Mouse (Mus musculus) CH12.LX (cell line): Measurements from ENCODE around the gene Dynll2. TPM values are rescaled to one million over a fixed set of nuclear protein-coding genes. Genes with fewer than 3 reads are reported as not detected.

Experiments used
- DNase-seq: peaks from one replicate; pipeline ENCODE4 v3.0.0-alpha.2; 2013; ENCODE audit errors: extremely low read depth
- H3K27ac ChIP-seq: 2 replicates; pipeline ENCODE4 v1.5.1; 2012; ENCODE audit warnings: low read depth, mild to moderate bottlenecking, control low read depth, moderate library complexity; ENCODE audit not compliant: insufficient read depth
- H3K27me3 ChIP-seq: replicated peaks from 2 replicates; pipeline ENCODE3; 2012; ENCODE audit warnings: inconsistent platforms
- H3K36me3 ChIP-seq, 2 experiments: replicated peaks in 1 of 2; 2 replicates each; pipeline versions ENCODE3 to v1.6.1; 2012; ENCODE audit warnings: inconsistent platforms in 1 of 2, low read length in 1 of 2, mild to moderate bottlenecking in 1 of 2, mixed read lengths in 1 of 2, moderate library complexity in 1 of 2; ENCODE audit not compliant: control insufficient read depth in 1 of 2, insufficient read depth in 1 of 2
- H3K4me1 ChIP-seq, 2 experiments: 2 replicates each; pipeline ENCODE4 v1.6.1; 2012; ENCODE audit warnings: inconsistent platforms in 1 of 2, moderate library complexity in 1 of 2; ENCODE audit not compliant: insufficient read depth in 2 of 2, control insufficient read depth in 1 of 2
- H3K4me2 ChIP-seq: 2 replicates; pipeline ENCODE4 v1.6.1; 2012; ENCODE audit warnings: low read depth, mild to moderate bottlenecking, control low read depth; ENCODE audit not compliant: poor library complexity, insufficient read depth, severe bottlenecking
- H3K4me3 ChIP-seq, 3 experiments: fragments of 150-350 bp in 1 of 3; sonication (generic) in 1 of 3; replicated peaks in 1 of 3; 2 replicates each; pipeline versions ENCODE3 to v1.5.1; 2011 to 2012; ENCODE audit warnings: low read depth in 2 of 3, low read length in 2 of 3, mild to moderate bottlenecking in 2 of 3, moderate library complexity in 2 of 3, control low read depth in 1 of 3, improper control_type of control experiment in 1 of 3, inconsistent platforms in 1 of 3, mixed read lengths in 1 of 3; ENCODE audit not compliant: poor library complexity in 1 of 3
- H3K79me2 ChIP-seq: replicated peaks from 2 replicates; pipeline ENCODE4 v1.6.1; 2012; ENCODE audit warnings: mild to moderate bottlenecking, moderate library complexity; ENCODE audit not compliant: control insufficient read depth, poor library complexity, insufficient read depth, severe bottlenecking; ENCODE audit errors: extremely low read depth
- H3K9ac ChIP-seq: 2 replicates; pipeline ENCODE4 v1.6.1; 2012; ENCODE audit warnings: low read depth, mild to moderate bottlenecking, control low read depth, moderate library complexity; ENCODE audit not compliant: insufficient read depth
- H3K9me3 ChIP-seq: replicated peaks from 2 replicates; pipeline ENCODE3; 2012; ENCODE audit warnings: low read length, inconsistent platforms, mixed read lengths
- BHLHE40 ChIP-seq: IDR thresholded peaks from 2 replicates; pipeline ENCODE4 v1.6.1; 2011; ENCODE audit warnings: mild to moderate bottlenecking, low read depth, low read length, improper control_type of control experiment
- CHD1 ChIP-seq: IDR thresholded peaks from 2 replicates; pipeline ENCODE4 v1.6.1; 2012; ENCODE audit warnings: low read depth, low read length, improper control_type of control experiment, inconsistent platforms
- CHD2 ChIP-seq: IDR thresholded peaks from 2 replicates; pipeline ENCODE4 v1.6.1; 2011; ENCODE audit warnings: low read length, improper control_type of control experiment
- CTCF ChIP-seq, 2 experiments: IDR thresholded peaks in 1 of 2; conservative IDR thresholded peaks in 1 of 2; 2 replicates each; pipeline ENCODE4 v1.5.1; 2011 to 2012; ENCODE audit warnings: low read depth in 2 of 2, low read length in 2 of 2, improper control_type of control experiment in 1 of 2, inconsistent platforms in 1 of 2, mild to moderate bottlenecking in 1 of 2, moderate library complexity in 1 of 2
- E2F4 ChIP-seq: IDR thresholded peaks from 2 replicates; pipeline ENCODE4 v1.6.1; 2011; ENCODE audit warnings: low read depth, low read length, improper control_type of control experiment; ENCODE audit not compliant: insufficient replicate concordance
- ELF1 ChIP-seq: IDR thresholded peaks from 2 replicates; pipeline ENCODE4 v1.6.1; 2014; ENCODE audit warnings: low read depth, mild to moderate bottlenecking, inconsistent platforms, low read length, improper control_type of control experiment
- EP300 ChIP-seq: IDR thresholded peaks from 2 replicates; pipeline ENCODE4 v1.6.1; 2011; ENCODE audit warnings: low read length, improper control_type of control experiment
- HCFC1 ChIP-seq: IDR thresholded peaks from 2 replicates; pipeline ENCODE4 v1.6.1; 2012; ENCODE audit warnings: low read depth, mild to moderate bottlenecking, inconsistent platforms, low read length, improper control_type of control experiment
- IRF4 ChIP-seq: IDR thresholded peaks from 2 replicates; pipeline ENCODE4 v1.6.1; 2014; ENCODE audit warnings: low read depth, mild to moderate bottlenecking, inconsistent platforms, low read length, improper control_type of control experiment
- JUND ChIP-seq: conservative IDR thresholded peaks from 2 replicates; pipeline ENCODE4 v1.6.1; 2011; ENCODE audit warnings: low read depth, low read length, improper control_type of control experiment
- KAT2A ChIP-seq: IDR thresholded peaks from 2 replicates; pipeline ENCODE4 v1.6.1; 2012; ENCODE audit warnings: low read length, improper control_type of control experiment, inconsistent platforms; ENCODE audit not compliant: insufficient replicate concordance
- MAFK ChIP-seq: IDR thresholded peaks from 2 replicates; pipeline ENCODE4 v1.6.1; 2011; ENCODE audit warnings: low read length, improper control_type of control experiment; ENCODE audit not compliant: insufficient replicate concordance
- MAX ChIP-seq: IDR thresholded peaks from 2 replicates; pipeline ENCODE4 v1.6.1; 2011; ENCODE audit warnings: low read length, improper control_type of control experiment
- MAZ ChIP-seq: IDR thresholded peaks from 2 replicates; pipeline ENCODE4 v1.6.1; 2012; ENCODE audit warnings: low read depth, mild to moderate bottlenecking, inconsistent platforms, low read length, improper control_type of control experiment, moderate library complexity
- MEF2A ChIP-seq: IDR thresholded peaks from 2 replicates; pipeline ENCODE4 v1.6.1; 2014; ENCODE audit warnings: low read depth, mild to moderate bottlenecking, inconsistent platforms, low read length, improper control_type of control experiment, borderline replicate concordance
- MXI1 ChIP-seq: IDR thresholded peaks from 2 replicates; pipeline ENCODE4 v1.6.1; 2011; ENCODE audit warnings: mild to moderate bottlenecking, low read depth, low read length, improper control_type of control experiment
- MYC ChIP-seq: IDR thresholded peaks from 2 replicates; pipeline ENCODE4 v1.6.1; 2011; ENCODE audit warnings: low read depth, mild to moderate bottlenecking, improper control_type of control experiment, low read length
- NELFE ChIP-seq: IDR thresholded peaks from 2 replicates; pipeline ENCODE4 v1.6.1; 2011; ENCODE audit warnings: low read depth, low read length, improper control_type of control experiment
- NRF1 ChIP-seq: IDR thresholded peaks from 2 replicates; pipeline ENCODE4 v1.6.1; 2014; ENCODE audit warnings: low read depth, mild to moderate bottlenecking, inconsistent platforms, low read length, improper control_type of control experiment, moderate library complexity
- RCOR1 ChIP-seq: conservative IDR thresholded peaks from 2 replicates; pipeline ENCODE4 v1.6.1; 2012; ENCODE audit warnings: low read depth, mild to moderate bottlenecking, inconsistent platforms, low read length, improper control_type of control experiment
- SIN3A ChIP-seq: IDR thresholded peaks from 2 replicates; pipeline ENCODE4 v1.6.1; 2012; ENCODE audit warnings: low read length, improper control_type of control experiment, inconsistent platforms
- SMC3 ChIP-seq: IDR thresholded peaks from 2 replicates; pipeline ENCODE4 v1.6.1; 2011; ENCODE audit warnings: low read depth, low read length, improper control_type of control experiment
- TCF12 ChIP-seq: IDR thresholded peaks from 2 replicates; pipeline ENCODE4 v1.6.1; 2014; ENCODE audit warnings: low read depth, mild to moderate bottlenecking, inconsistent platforms, low read length, improper control_type of control experiment
- USF1 ChIP-seq: IDR thresholded peaks from 2 replicates; pipeline ENCODE4 v1.6.1; 2014; ENCODE audit warnings: low read depth, mild to moderate bottlenecking, inconsistent platforms, low read length, improper control_type of control experiment
- USF2 ChIP-seq: conservative IDR thresholded peaks from 2 replicates; pipeline ENCODE4 v1.6.1; 2011; ENCODE audit warnings: low read depth, low read length, improper control_type of control experiment
- ZKSCAN1 ChIP-seq: IDR thresholded peaks from 2 replicates; pipeline ENCODE4 v1.6.1; 2012; ENCODE audit warnings: low read depth, inconsistent platforms, low read length, improper control_type of control experiment, borderline replicate concordance
- dilution Hi-C: fragments of 300-500 bp; cut with MboI; formaldehyde crosslinking; loops from 2 replicates; pipeline ENCODE4 v1.14.3; 2020; ENCODE audit warnings: low sequenced_read_pairs; ENCODE audit not compliant: extremely low pct_unique_long_range_greater_than_20kb, extremely low pct_ligation_motif_present
- in situ Hi-C: fragments of 300-500 bp; cut with MboI; formaldehyde crosslinking; loops from 3 replicates; pipeline ENCODE4 v1.14.3; 2019; ENCODE audit warnings: low sequenced_read_pairs, low pct_ligation_motif_present, low pct_unique_long_range_greater_than_20kb, mixed read lengths
- polyA plus RNA-seq: library from polyadenylated mRNA; unstranded; fragments of >175 nt; gene quantifications from 2 replicates; pipeline ENCODE4 v1.2.1, GENCODE M21; 2012; ENCODE audit warnings: low read depth; ENCODE audit not compliant: insufficient read length
- total RNA-seq, 2 experiments: library from RNA; depleted of rRNA; stranded (reverse); fragments of 300-350 nt in 1 of 2; fragments of >200 nt in 1 of 2; gene quantifications; 2 replicates each; pipeline ENCODE4 v1.2.3; 2012 to 2014

Dynll2 gene
- total and polyA plus RNA-seq, 3 experiments, result 14.0 to 147 (median 35.8) TPM

GRCm38 (mm10) chr11:88011208-88011913, 24.0 kb upstream of the Dynll2 start (continued):
- TF ChIP-seq ZKSCAN1, result no peak
- TF ChIP-seq MAX, result no peak; the same call in 1 of the 2 replicates
- TF ChIP-seq ELF1, result peak; percentile 73
- peak; percentile 93 for TF ChIP-seq EP300
- TF ChIP-seq JUND, result peak; percentile 87
- TF ChIP-seq BHLHE40, result peak; percentile 70
- TF ChIP-seq KAT2A, result 0 out of 2 replicates have a peak, but pooled peaks have one; percentile 44
- no peak for TF ChIP-seq CHD1
- peak; percentile 18; the same call in 1 of the 2 replicates for TF ChIP-seq SMC3
- no peak for TF ChIP-seq NRF1
- TF ChIP-seq SIN3A, result peak; percentile 89
- peak; percentile 87 for TF ChIP-seq IRF4
- TF ChIP-seq MAZ, result peak; percentile 81
- TF ChIP-seq CHD2, result peak; percentile 66
- TF ChIP-seq USF2, result no peak
- TF ChIP-seq NELFE, result no peak; the same call in 1 of the 2 replicates
- TF ChIP-seq MEF2A, result peak; percentile 78
- TF ChIP-seq CTCF (conservative IDR thresholded peaks at IDR 0.05 in 1 of 2, IDR thresholded peaks at IDR 0.05 in 1 of 2; ENCODE audit: low read depth in 2 of 2, low read length in 2 of 2), result no peak

DNA sequence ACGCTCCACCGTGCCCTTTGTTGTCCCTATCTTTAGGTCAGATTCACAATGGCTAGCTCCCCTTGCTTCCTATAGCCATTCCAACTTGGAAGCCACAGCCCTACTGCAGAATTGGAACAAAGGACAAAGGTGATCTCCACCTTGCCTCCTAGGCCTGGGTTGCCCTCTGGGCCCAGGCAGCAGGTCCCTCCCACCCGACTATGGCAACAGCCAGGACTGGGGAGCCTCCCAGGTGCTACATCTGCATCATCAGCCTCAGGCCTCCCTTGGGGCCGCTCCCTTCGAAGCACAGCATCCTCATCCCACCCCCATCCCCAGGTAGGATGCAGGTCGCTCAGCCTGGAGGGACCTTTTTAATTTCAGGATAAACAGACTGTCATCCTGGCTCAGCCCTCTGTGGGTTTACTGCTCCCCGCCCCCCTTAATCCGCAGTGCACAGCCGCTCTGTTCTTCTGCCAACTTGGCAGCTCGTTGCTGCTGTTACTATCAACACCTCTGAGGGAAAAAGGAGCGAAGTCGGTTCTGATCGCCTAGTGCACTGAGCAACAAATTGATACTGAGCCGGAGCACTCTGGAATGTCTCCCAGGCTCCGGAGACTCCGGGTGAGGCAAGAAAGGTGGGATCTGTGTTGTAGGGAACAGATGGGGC, 22.3 kb upstream of the Dynll2 start:
- in situ Hi-C loops, result no loop called here
- Histone ChIP-seq H3K4me1 (peaks cover 14 to 46% of the 10 kb centered on the region in 2 experiments), H3K9ac (no peak overlapping the region), H3K79me2 (no peaks in the 10 kb centered on the region), H3K4me3 (no peak overlapping the region), H3K4me2 (no peak overlapping the region), H3K9me3 (peaks cover 3% of the 10 kb centered on the region), H3K27ac (no peak overlapping the region), H3K36me3 (no peaks in the 10 kb centered on the region), H3K27me3 (peaks cover 2% of the 10 kb centered on the region)
- no peak for DNase-seq
- dilution Hi-C loops, result no loop called here
- no peak for TF ChIP-seq MXI1
- TF ChIP-seq SIN3A, result no peak
- TF ChIP-seq TCF12, result no peak
- no peak for TF ChIP-seq RCOR1
- TF ChIP-seq USF1, result no peak
- no peak for TF ChIP-seq MAFK
- no peak for TF ChIP-seq CHD2
- no peak for TF ChIP-seq MYC
- TF ChIP-seq HCFC1, result no peak
- no peak for TF ChIP-seq SMC3
- TF ChIP-seq KAT2A, result no peak
- TF ChIP-seq JUND, result no peak
- no peak for TF ChIP-seq ELF1
- TF ChIP-seq E2F4, result no peak
- no peak for TF ChIP-seq ZKSCAN1
- no peak for TF ChIP-seq EP300
- TF ChIP-seq MEF2A, result no peak
- no peak for TF ChIP-seq IRF4
- TF ChIP-seq MAX, result no peak
- no peak for TF ChIP-seq CTCF (conservative IDR thresholded peaks at IDR 0.05 in 1 of 2, IDR thresholded peaks at IDR 0.05 in 1 of 2; ENCODE audit: low read depth in 2 of 2, low read length in 2 of 2)
